Mouse (Mus musculus) heart, embryonic 16.5 days (tissue): Measurements from ENCODE around the gene Clip3. TPM values are rescaled to one million over a fixed set of nuclear protein-coding genes. Genes with fewer than 3 reads are reported as not detected.

Source experiments
- ATAC-seq: fragments of 200-750 bp; cut with Nextera tagmentation; replicated peaks from 2 replicates; pipeline ENCODE4 v1.8.0; 2017; ENCODE audit warnings: moderate number of reproducible peaks; ENCODE audit not compliant: insufficient read depth, low FRiP score; ENCODE audit errors: extremely low read depth
- H3K27ac ChIP-seq: fragments of 300-500 bp; sonication (generic); 2 replicates; pipeline ENCODE4 v1.5.1; 2014; ENCODE audit warnings: mild to moderate bottlenecking, low read length, control low read depth, moderate library complexity
- H3K27me3 ChIP-seq: fragments of 300-500 bp; sonication (generic); 2 replicates; pipeline ENCODE4 v1.6.1; 2014; ENCODE audit warnings: low read length, mixed read lengths; ENCODE audit not compliant: control insufficient read depth, insufficient read depth
- H3K36me3 ChIP-seq: fragments of 300-500 bp; sonication (generic); 2 replicates; pipeline ENCODE4 v1.6.1; 2014; ENCODE audit not compliant: control insufficient read depth, insufficient read depth
- H3K4me1 ChIP-seq: fragments of 300-500 bp; sonication (generic); 2 replicates; pipeline ENCODE4 v1.6.1; 2014; ENCODE audit warnings: low read length, mixed read lengths; ENCODE audit not compliant: control insufficient read depth, insufficient read depth
- H3K4me2 ChIP-seq: fragments of 300-500 bp; sonication (generic); 2 replicates; pipeline ENCODE4 v1.6.1; 2014; ENCODE audit warnings: low read depth, mild to moderate bottlenecking, control low read depth, low read length
- H3K4me3 ChIP-seq: fragments of 300-500 bp; sonication (generic); 2 replicates; pipeline ENCODE4 v1.5.1; 2014; ENCODE audit warnings: mild to moderate bottlenecking, control low read depth, low read length
- H3K9ac ChIP-seq: fragments of 300-500 bp; sonication (generic); 2 replicates; pipeline ENCODE4 v1.6.1; 2014; ENCODE audit warnings: low read length, control low read depth
- H3K9me3 ChIP-seq: fragments of 300-500 bp; sonication (generic); replicated peaks from 2 replicates; pipeline ENCODE4 v1.6.1; 2016; ENCODE audit warnings: low read length; ENCODE audit not compliant: control insufficient read depth
- WGBS: fragments of 180-500 bp; shearing (Covaris S2); extraction: QIAGEN DNeasy Blood & Tissue Kit; methylation state at CpG from one replicate; pipeline ENCODE4 v1.1.7; 2014; 5-methylcytosine and 5-hydroxymethylcytosine counted together
- polyA plus RNA-seq: library from polyadenylated mRNA; unstranded; fragments of >200 nt; fragmentation: Nextera tagmentation; extraction: Ambion mirVana; gene quantifications from 2 replicates; pipeline ENCODE4 v1.2.1, GENCODE M21; 2015

The Clip3 gene
- polyA plus RNA-seq, 1 experiment from 2014 or later, result 7.0 TPM

- peak; percentile 8; the same call in 1 of the 2 replicates for ATAC-seq
Observed at GRCm38 (mm10) chr7:30327140-30327539, 35.6 kb downstream of the Clip3 start.

GRCm38 (mm10) chr7:30328379-30328778 is 36.9 kb downstream of the Clip3 start:
- Histone ChIP-seq H3K36me3 (no peaks in the 10 kb centered on the region), H3K27me3 (no peaks in the 10 kb centered on the region), H3K4me1 (peaks cover 23% of the 10 kb centered on the region), H3K9ac (no peak overlapping the region), H3K27ac (no peak overlapping the region), H3K4me2 (no peak overlapping the region), H3K4me3 (no peak overlapping the region), H3K9me3 (no peaks in the 10 kb centered on the region)
- ATAC-seq, result no peak
- WGBS, result 59% methylated on average over 10 of the region's 10 CpGs

More at GRCm38 (mm10) chr7:30327140-30327539, 35.6 kb downstream of the Clip3 start:
- Histone ChIP-seq H3K36me3 (no peaks in the 10 kb centered on the region), H3K27me3 (no peaks in the 10 kb centered on the region), H3K27ac (peak overlapping the region; percentile 66), H3K4me2 (peak overlapping the region; percentile 15; the same call in 1 of the 2 replicates), H3K4me1 (peaks cover 18% of the 10 kb centered on the region), H3K4me3 (no peak overlapping the region), H3K9ac (no peak overlapping the region), H3K9me3 (no peaks in the 10 kb centered on the region)
- 42% methylated on average over 15 of the region's 15 CpGs for WGBS

GRCm38 (mm10) chr7:30331887-30332286 is 40.4 kb downstream of the Clip3 start:
- Histone ChIP-seq H3K9ac (no peak overlapping the region), H3K27ac (peak overlapping the region; percentile 26), H3K4me3 (no peak overlapping the region; the same call in 1 of the 2 replicates), H3K4me2 (peak overlapping the region; percentile 44), H3K9me3 (no peaks in the 10 kb centered on the region), H3K4me1 (peaks cover 36% of the 10 kb centered on the region), H3K27me3 (peaks cover 12% of the 10 kb centered on the region), H3K36me3 (no peaks in the 10 kb centered on the region)
- 0 out of 2 replicates have a peak, but pooled peaks have one; percentile 32 for ATAC-seq
- WGBS, result 11% methylated on average over 13 of the region's 13 CpGs

- Histone ChIP-seq H3K4me3 (no peak overlapping the region), H3K27me3 (peaks cover 12% of the 10 kb centered on the region), H3K36me3 (no peaks in the 10 kb centered on the region), H3K4me2 (peak overlapping the region; percentile 44; the same call in 1 of the 2 replicates), H3K27ac (peak overlapping the region; percentile 83), H3K9ac (no peak overlapping the region), H3K9me3 (no peaks in the 10 kb centered on the region), H3K4me1 (peaks cover 30% of the 10 kb centered on the region)
- 50% methylated on average over 18 of the region's 18 CpGs for WGBS
- no peak for ATAC-seq
Observed at GRCm38 (mm10) chr7:30332622-30333259, 41.2 kb downstream of the Clip3 start.

GRCm38 (mm10) chr7:30333436-30333835 is 41.9 kb downstream of the Clip3 start:
- Histone ChIP-seq H3K4me1 (peaks cover 30% of the 10 kb centered on the region), H3K27me3 (peaks cover 12% of the 10 kb centered on the region), H3K36me3 (no peaks in the 10 kb centered on the region), H3K27ac (peak overlapping the region; percentile 83), H3K9ac (no peak overlapping the region), H3K4me3 (no peak overlapping the region), H3K9me3 (no peaks in the 10 kb centered on the region), H3K4me2 (peak overlapping the region; percentile 44; the same call in 1 of the 2 replicates)
- ATAC-seq, result peak; percentile 89
- WGBS, result 5% methylated on average over 4 of the region's 4 CpGs

GRCm38 (mm10) chr7:30334563-30334962 is 43.0 kb downstream of the Clip3 start:
- Histone ChIP-seq H3K9me3 (no peaks in the 10 kb centered on the region), H3K9ac (no peak overlapping the region), H3K27ac (no peak overlapping the region), H3K27me3 (peaks cover 12% of the 10 kb centered on the region), H3K36me3 (no peaks in the 10 kb centered on the region), H3K4me3 (no peak overlapping the region), H3K4me1 (peaks cover 30% of the 10 kb centered on the region), H3K4me2 (no peak overlapping the region)
- 67% methylated on average over 5 of the region's 5 CpGs for WGBS
- ATAC-seq, result no peak

GRCm38 (mm10) chr7:30335688-30336087 is 44.2 kb downstream of the Clip3 start:
- Histone ChIP-seq H3K36me3 (no peaks in the 10 kb centered on the region), H3K4me1 (peaks cover 30% of the 10 kb centered on the region), H3K27me3 (peaks cover 12% of the 10 kb centered on the region), H3K27ac (no peak overlapping the region), H3K9me3 (no peaks in the 10 kb centered on the region), H3K4me2 (no peak overlapping the region), H3K9ac (no peak overlapping the region), H3K4me3 (no peak overlapping the region)
- 73% methylated on average over 6 of the region's 6 CpGs for WGBS
- ATAC-seq, result no peak

GRCm38 (mm10) chr7:30336384-30336783 is 44.9 kb downstream of the Clip3 start:
- Histone ChIP-seq H3K4me2 (no peak overlapping the region), H3K4me3 (no peak overlapping the region), H3K27ac (no peak overlapping the region), H3K9me3 (no peaks in the 10 kb centered on the region), H3K4me1 (peaks cover 29% of the 10 kb centered on the region), H3K36me3 (no peaks in the 10 kb centered on the region), H3K9ac (no peak overlapping the region), H3K27me3 (peaks cover 12% of the 10 kb centered on the region)
- 4% methylated on average over 9 of the region's 9 CpGs for WGBS
- ATAC-seq, result no peak

GRCm38 (mm10) chr7:30339432-30340109 is 48.0 kb downstream of the Clip3 start:
- Histone ChIP-seq H3K4me1 (peaks cover 3% of the 10 kb centered on the region; the same call in 1 of the 2 replicates), H3K4me3 (no peak overlapping the region), H3K27ac (no peak overlapping the region), H3K9ac (no peak overlapping the region), H3K36me3 (no peaks in the 10 kb centered on the region), H3K9me3 (no peaks in the 10 kb centered on the region), H3K4me2 (no peak overlapping the region), H3K27me3 (peaks cover 18% of the 10 kb centered on the region)
- WGBS, result 71% methylated on average over 5 of the region's 5 CpGs
- no peak for ATAC-seq
